Mouse (Mus musculus): ENCODE data around the gene S100a16. TPM values are rescaled to one million over a fixed set of nuclear protein-coding genes. Genes with fewer than 3 reads are reported as not detected.

Gene S100a16
- total RNA-seq, 2 experiments from 2014 or later = 91.1 to 93.7 TPM

- no peak for DNase-seq (ENCODE audit: low spot score in 2 of 2)
Measured at GRCm38 (mm10) chr3:90583893-90584292, 46.8 kb downstream of the S100a16 start.

GRCm38 (mm10) chr3:90585595-90585994, 48.5 kb downstream of the S100a16 start:
- DNase-seq (ENCODE audit: low spot score in 2 of 2) = peak; percentile 66 to 70

GRCm38 (mm10) chr3:90586016-90586643, 49.1 kb downstream of the S100a16 start:
- DNase-seq (ENCODE audit: low spot score in 2 of 2) = no peak

GRCm38 (mm10) chr3:90586906-90587305, 49.9 kb downstream of the S100a16 start:
- DNase-seq (ENCODE audit: low spot score in 2 of 2) = no peak

GRCm38 (mm10) chr3:90587361-90588101, 50.5 kb downstream of the S100a16 start:
- peak; percentile 35 to 55 for DNase-seq (ENCODE audit: low spot score in 2 of 2)

- no peak for DNase-seq (ENCODE audit: low spot score in 2 of 2)
Measured at GRCm38 (mm10) chr3:90589390-90589789, 52.3 kb downstream of the S100a16 start.

- DNase-seq (ENCODE audit: low spot score in 2 of 2) = no peak
Measured at GRCm38 (mm10) chr3:90589947-90590346, 52.9 kb downstream of the S100a16 start, which contains the start of gene S100a2. Gene S100a2 (plus strand): TSS chr3:90590247.

Other genes with a start within 250 kb of the S100a16 start
- gene Gatad2b, start 244.1 kb upstream of the S100a16 start, total RNA-seq (2021) = 100 to 1,000 TPM; 104 to 106 TPM
- gene Slc27a3, start 147.3 kb upstream of the S100a16 start, total RNA-seq (2021) = 10 to 100 TPM; 12.3 to 12.7 TPM
- gene Ints3, start 103.6 kb upstream of the S100a16 start, total RNA-seq (2021) = 10 to 100 TPM; 65.1 to 68.4 TPM
- 1 to 10 TPM; 5.7 to 5.9 TPM for gene Npr1, start 71.4 kb upstream of the S100a16 start, total RNA-seq (2021)
- gene Ilf2, start 61.1 kb upstream of the S100a16 start, total RNA-seq (2021) = 10 to 100 TPM; 83.1 to 84.0 TPM
- gene Snapin, start 46.2 kb upstream of the S100a16 start, total RNA-seq (2021) = 10 to 100 TPM; 58.7 to 59.6 TPM
- gene Chtop, start 27.8 kb upstream of the S100a16 start, total RNA-seq (2021) = 100 to 1,000 TPM; 148 TPM
- gene S100a1, start 22.9 kb upstream of the S100a16 start, total RNA-seq (2021) = 100 to 1,000 TPM in 1 of 2 experiments, 10 to 100 TPM in 1; 91.3 to 102 TPM
- gene S100a13, start 22.8 kb upstream of the S100a16 start, total RNA-seq (2021) = 10 to 100 TPM; 19.4 to 21.3 TPM
- gene S100a14, start 10.4 kb upstream of the S100a16 start, total RNA-seq (2021) = 1 to 10 TPM in 1 of 2 experiments, under 1 TPM in 1; 0.62 to 1.5 TPM
- under 1 TPM in 1 of 2 experiments, not detected in 1; 0.41 TPM for gene S100a3, start 23.3 kb downstream of the S100a16 start, total RNA-seq (2021)
- not detected for gene S100a2, start 53.0 kb downstream of the S100a16 start, total RNA-seq (2021)
- gene Gm42674, start 64.7 kb downstream of the S100a16 start, total RNA-seq (2021) = 1 to 10 TPM in 1 of 2 experiments, not detected in 1; 1.4 TPM
- 1 to 10 TPM; 2.9 to 5.3 TPM for gene S100a4, start 66.5 kb downstream of the S100a16 start, total RNA-seq (2021)
- 1 to 10 TPM in 1 of 2 experiments, not detected in 1; 1.5 TPM for gene S100a5, start 71.3 kb downstream of the S100a16 start, total RNA-seq (2021)
- 10 to 100 TPM; 23.5 to 24.6 TPM for gene S100a6, start 75.6 kb downstream of the S100a16 start, total RNA-seq (2021)
- under 1 TPM in 1 of 2 experiments, not detected in 1; 0.25 TPM for gene S100a7a, start 116.8 kb downstream of the S100a16 start, total RNA-seq (2021)
- gene S100a8, start 131.7 kb downstream of the S100a16 start, total RNA-seq (2021) = not detected
- not detected for gene S100a9, start 158.5 kb downstream of the S100a16 start, total RNA-seq (2021)
- gene Pglyrp4, start 189.7 kb downstream of the S100a16 start, total RNA-seq (2021) = not detected
- gene Gm5849, start 240.6 kb downstream of the S100a16 start, total RNA-seq (2021) = not detected

All from layer of hippocampus, adult 18-20 months (tissue).